Mouse (Mus musculus): Measurements from ENCODE around the gene Nfic. TPM values are rescaled to one million over a fixed set of nuclear protein-coding genes. Genes with fewer than 3 reads are reported as not detected.

Gene Nfic
- total and polyA plus RNA-seq, 3 experiments: 2.0 to 9.7 TPM; not detected in 1

GRCm38 (mm10) chr10:81434361-81435263, 20.8 kb downstream of the Nfic start:
- H3K4me3 ChIP-seq (ENCODE audit: control insufficient read depth in 1 of 2, insufficient read depth in 1 of 2, low read depth in 2 of 2, low read length in 2 of 2): peak overlapping the region; percentile 39 to 48; a peak in 3 of 4 replicates
- H3K9ac ChIP-seq (ENCODE audit: control insufficient read depth, low read depth, low read length, poor library complexity, severe bottlenecking): peak overlapping the region; percentile 18; the same call in 1 of the 2 replicates
- peaks cover 0 to 3% of the 10 kb centered on the region in 2 experiments; a peak in 2 of 4 replicates for H3K27me3 ChIP-seq (ENCODE audit: control insufficient read depth in 1 of 2, insufficient read depth in 2 of 2, low read length in 2 of 2)
- no peaks in the 10 kb centered on the region; a peak in 1 of 4 replicates for H3K36me3 ChIP-seq (ENCODE audit: control insufficient read depth in 1 of 2, insufficient read depth in 2 of 2, low read length in 2 of 2)
- H3K9me3 ChIP-seq (replicated peaks; ENCODE audit: insufficient read depth, low read length): no peaks in the 10 kb centered on the region
- TF ChIP-seq HCFC1 (IDR thresholded peaks at IDR 0.05; ENCODE audit: low read depth, low read length) (no peak), ZNF384 (IDR thresholded peaks at IDR 0.05; ENCODE audit: low read depth, low read length) (peak; percentile 81), USF2 (IDR thresholded peaks at IDR 0.05; ENCODE audit: borderline replicate concordance in 1 of 2, insufficient read depth in 1 of 2, low read depth in 1 of 2, low read length in 2 of 2) (no peak), UBTF (IDR thresholded peaks at IDR 0.05; ENCODE audit: borderline replicate concordance, insufficient read depth, low read depth, low read length) (no peak), SIN3A (IDR thresholded peaks at IDR 0.05; ENCODE audit: low read length) (0 out of 2 replicates have a peak, but pooled peaks have one; percentile 17), ELF1 (IDR thresholded peaks at IDR 0.05; ENCODE audit: low read depth, low read length) (no peak), TCF12 (IDR thresholded peaks at IDR 0.05; ENCODE audit: low read depth, low read length) (no peak), TBP (IDR thresholded peaks at IDR 0.05; ENCODE audit: low read depth, low read length) (no peak)
- H3K27ac ChIP-seq (ENCODE audit: control insufficient read depth, low read depth, low read length): peak overlapping the region; percentile 6; the same call in 1 of the 2 replicates
- peaks cover 0 to 19% of the 10 kb centered on the region in 2 experiments; a peak in 2 of 4 replicates for H3K4me1 ChIP-seq (ENCODE audit: control insufficient read depth in 1 of 2, insufficient read depth in 2 of 2, low read length in 2 of 2)
- DNase-seq (ENCODE audit: low read depth, low spot score): peak; percentile 77
- H3K79me2 ChIP-seq (ENCODE audit: control insufficient read depth, insufficient read depth, low read length, poor library complexity): no peaks in the 10 kb centered on the region; the same call in 1 of the 2 replicates

DNA sequence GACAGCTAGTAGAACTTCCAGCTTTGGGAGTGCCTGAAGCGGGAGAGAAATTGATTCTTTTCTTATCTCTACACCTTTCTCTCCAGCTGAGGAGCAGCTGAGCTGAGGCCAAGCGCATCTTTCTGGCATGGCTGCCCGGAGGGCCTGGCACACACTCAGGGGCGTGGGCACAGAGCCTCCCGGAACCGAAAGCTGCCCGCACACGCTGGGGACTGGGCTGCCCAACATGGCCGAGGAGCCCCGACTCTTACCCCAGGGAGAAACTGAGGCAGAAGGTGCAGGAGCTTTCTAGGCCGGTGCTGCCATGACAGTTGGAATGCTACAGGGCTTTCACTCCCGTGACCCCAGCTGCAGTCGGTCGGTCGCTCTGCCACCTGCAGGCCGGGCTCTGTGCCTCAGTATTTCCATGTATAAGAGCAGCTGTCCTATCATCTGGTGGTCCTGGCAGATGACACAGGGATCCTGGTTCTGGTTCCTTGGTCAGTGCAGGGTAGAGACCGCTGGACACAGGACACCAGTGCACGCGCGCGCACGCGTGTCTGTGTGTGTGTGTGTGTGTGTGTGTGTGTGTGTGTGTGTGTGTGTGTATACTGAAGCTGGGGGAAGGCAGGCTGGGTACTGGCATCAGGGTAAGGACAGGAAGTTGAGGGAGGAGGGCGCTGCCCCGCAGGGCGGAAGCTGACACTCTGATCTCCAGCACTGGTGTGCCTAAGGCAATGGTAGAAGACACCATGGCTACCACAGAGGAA, 21.7 kb downstream of the Nfic start:
- Histone ChIP-seq H3K36me3 (ENCODE audit: control insufficient read depth in 1 of 2, insufficient read depth in 2 of 2, low read length in 2 of 2) (peaks cover 0 to 3% of the 10 kb centered on the region in 2 experiments; a peak in 1 of 4 replicates), H3K27ac (ENCODE audit: control insufficient read depth, low read depth, low read length) (peak overlapping the region; percentile 38), H3K4me1 (ENCODE audit: control insufficient read depth in 1 of 2, insufficient read depth in 2 of 2, low read length in 2 of 2) (peaks cover 0 to 23% of the 10 kb centered on the region in 2 experiments; a peak in 2 of 4 replicates), H3K9ac (ENCODE audit: control insufficient read depth, low read depth, low read length, poor library complexity, severe bottlenecking) (peak overlapping the region; percentile 53), H3K79me2 (ENCODE audit: control insufficient read depth, insufficient read depth, low read length, poor library complexity) (no peaks in the 10 kb centered on the region; the same call in 1 of the 2 replicates), H3K27me3 (ENCODE audit: control insufficient read depth in 1 of 2, insufficient read depth in 2 of 2, low read length in 2 of 2) (peaks cover 0 to 3% of the 10 kb centered on the region in 2 experiments; a peak in 2 of 4 replicates), H3K4me3 (ENCODE audit: control insufficient read depth in 1 of 2, insufficient read depth in 1 of 2, low read depth in 2 of 2, low read length in 2 of 2) (peak overlapping the region; percentile 39 to 48), H3K9me3 (replicated peaks; ENCODE audit: insufficient read depth, low read length) (no peaks in the 10 kb centered on the region)
- DNase-seq (ENCODE audit: low read depth, low spot score): peak; percentile 70
- TF ChIP-seq CTCF (IDR thresholded peaks at IDR 0.05 in 2 of 3, conservative IDR thresholded peaks at IDR 0.05 in 1 of 3; ENCODE audit: control insufficient read depth in 1 of 3, insufficient read depth in 1 of 3, low read depth in 2 of 3, low read length in 3 of 3, poor library complexity in 1 of 3, severe bottlenecking in 1 of 3) (peak in 2 of 3 experiments; percentile 9 to 23; a peak in 2 of 6 replicates), ETS1 (IDR thresholded peaks at IDR 0.05; ENCODE audit: low read depth, low read length) (peak; percentile 84), GATA1 (IDR thresholded peaks at IDR 0.05; ENCODE audit: low read depth, low read length) (0 out of 2 replicates have a peak, but pooled peaks have one; percentile 29), NELFE (IDR thresholded peaks at IDR 0.05; ENCODE audit: low read depth, low read length) (peak; percentile 22; the same call in 1 of the 2 replicates), SMC3 (IDR thresholded peaks at IDR 0.05; ENCODE audit: low read depth, low read length) (0 out of 2 replicates have a peak, but pooled peaks have one; percentile 5), GABPA (IDR thresholded peaks at IDR 0.05; ENCODE audit: low read depth, low read length) (no peak), EP300 (IDR thresholded peaks at IDR 0.05; ENCODE audit: low read depth in 1 of 2, low read length in 2 of 2) (no peak), SIN3A (IDR thresholded peaks at IDR 0.05; ENCODE audit: low read length) (no peak; the same call in none of the 2 replicates), BHLHE40 (IDR thresholded peaks at IDR 0.05; ENCODE audit: borderline replicate concordance, low read depth, low read length) (no peak), USF1 (IDR thresholded peaks at IDR 0.05; ENCODE audit: low read depth, low read length) (no peak), CHD2 (IDR thresholded peaks at IDR 0.05; ENCODE audit: low read length) (no peak)

All from MEL (cell line).